Mouse (Mus musculus) cerebellum, adult 18-20 months (tissue): Measurements from ENCODE around the gene Pgam2.

ENCODE experiments used
- DNase-seq, 2 experiments: peaks; one replicate each; pipeline ENCODE4 v3.0.0; 2021

Gene Pgam2

GRCm38 (mm10) chr11:5804174-5804573, 641 bp upstream of the Pgam2 start:
- no peak for DNase-seq

- no peak for DNase-seq
Observed at GRCm38 (mm10) chr11:5802457-5803217, 896 bp downstream of the Pgam2 start.

GRCm38 (mm10) chr11:5802005-5802404, 1.5 kb downstream of the Pgam2 start:
- DNase-seq: no peak

- DNase-seq: no peak
Observed at GRCm38 (mm10) chr11:5801511-5801910, 2.0 kb downstream of the Pgam2 start.

GRCm38 (mm10) chr11:5799621-5800490, 3.7 kb downstream of the Pgam2 start:
- no peak for DNase-seq

GRCm38 (mm10) chr11:5797928-5798327, 5.6 kb downstream of the Pgam2 start:
- no peak for DNase-seq

- DNase-seq: no peak
Observed at GRCm38 (mm10) chr11:5797371-5797770, 6.2 kb downstream of the Pgam2 start.

- no peak for DNase-seq
Observed at GRCm38 (mm10) chr11:5796939-5797338, 6.6 kb downstream of the Pgam2 start.

GRCm38 (mm10) chr11:5795706-5796105, 7.8 kb downstream of the Pgam2 start:
- peak in 1 of 2 experiments; percentile 34 for DNase-seq

- no peak for DNase-seq
Observed at GRCm38 (mm10) chr11:5795290-5795689, 8.2 kb downstream of the Pgam2 start.

- DNase-seq: no peak
Observed at GRCm38 (mm10) chr11:5790431-5790830, 13.1 kb downstream of the Pgam2 start.

- DNase-seq: no peak
Observed at GRCm38 (mm10) chr11:5789754-5790333, 13.7 kb downstream of the Pgam2 start.

GRCm38 (mm10) chr11:5789071-5789753, 14.3 kb downstream of the Pgam2 start:
- no peak for DNase-seq

GRCm38 (mm10) chr11:5788056-5789014, 15.2 kb downstream of the Pgam2 start, which contains the start of gene Dbnl:
Dbnl (plus strand) TSS chr11:5788488.
- DNase-seq: peak; percentile 96

GRCm38 (mm10) chr11:5787671-5788055, 15.9 kb downstream of the Pgam2 start:
- DNase-seq: no peak

- DNase-seq: no peak
Observed at GRCm38 (mm10) chr11:5785732-5786131, 17.8 kb downstream of the Pgam2 start.

- DNase-seq: no peak
Observed at GRCm38 (mm10) chr11:5782199-5782944, 21.2 kb downstream of the Pgam2 start.

- peak; percentile 66 to 74 for DNase-seq
Observed at GRCm38 (mm10) chr11:5780035-5780499, 23.5 kb downstream of the Pgam2 start.

- no peak for DNase-seq
Observed at GRCm38 (mm10) chr11:5778481-5778880, 25.1 kb downstream of the Pgam2 start.

GRCm38 (mm10) chr11:5766019-5766418, 37.5 kb downstream of the Pgam2 start:
- DNase-seq: no peak

GRCm38 (mm10) chr11:5762633-5762982, 40.9 kb downstream of the Pgam2 start:
- DNase-seq: no peak
